In the genomic region with DNA sequence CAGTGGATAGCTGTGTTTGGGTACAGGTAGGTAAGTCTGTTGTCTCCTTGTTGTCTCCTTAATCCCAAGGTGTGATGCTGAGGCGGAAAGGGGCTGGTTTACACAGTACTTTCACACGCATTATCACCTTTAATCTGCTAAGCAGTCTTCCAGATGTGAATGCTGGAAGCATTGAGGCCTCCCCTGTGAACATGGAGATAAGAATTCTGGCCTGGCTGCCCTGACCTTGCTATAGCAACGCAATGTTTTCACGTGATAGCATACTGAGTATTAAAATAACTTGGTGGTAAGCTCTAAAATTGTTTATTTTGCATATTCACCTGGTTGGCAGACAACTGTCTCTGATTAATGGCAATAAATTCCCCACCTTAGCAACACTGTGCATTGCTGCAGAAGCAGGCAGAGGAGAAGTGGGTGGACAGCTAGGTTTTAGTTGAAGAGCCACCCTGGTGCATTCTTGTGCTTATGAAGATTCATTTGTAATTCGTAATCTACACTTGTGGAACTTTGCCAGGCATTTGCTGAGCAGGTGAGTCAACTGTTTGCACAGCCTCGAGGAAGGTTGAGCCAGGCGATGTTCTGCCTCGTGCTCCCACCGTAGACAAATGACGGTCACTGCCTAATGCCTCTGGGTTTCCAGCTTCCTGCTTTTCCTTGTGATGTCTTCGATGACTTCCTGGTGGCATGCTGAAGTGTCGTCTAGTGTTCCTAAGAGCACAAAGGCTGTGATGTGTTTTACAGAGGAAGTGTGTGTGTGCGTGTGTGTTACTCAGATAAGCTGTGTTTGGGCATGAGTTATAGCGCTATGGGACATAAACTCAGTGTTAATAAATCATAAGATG, we compare ENCODE assay signal across 12 mouse cellular contexts. TPM values are rescaled to one million over a fixed set of nuclear protein-coding genes. Genes with fewer than 3 reads are reported as not detected.
A peak's percentile ranks its signal among the peaks of the same experiment; 100 is the strongest.
DNase-seq lines count a peak whose midpoint lies in the region; ATAC-seq and TF ChIP-seq lines count a peak whose summit lies in the region.
"Had no signal": no experiment of that assay in that cellular context is flagged by ENCODE, and none has a peak within 500 bp of the region (broad histone marks: within the 10 kb centered on the region; RNA-seq: fewer than 3 reads in every experiment).

No protein-coding gene starts in this region.

- no peaks in the 10 kb centered on the region; the same call in 1 of the 2 replicates for H3K4me1 ChIP-seq in intestine, embryonic 15.5 days (replicated peaks)
- no peaks in the 10 kb centered on the region for H3K4me1 ChIP-seq in intestine, embryonic 16.5 days (ENCODE audit: control insufficient read depth, insufficient read depth, low read length)
- H3K4me1 ChIP-seq in lung, postnatal 0 days (ENCODE audit: insufficient read depth, low read depth, low read length): no peaks in the 10 kb centered on the region
- H3K4me1 ChIP-seq in forebrain, embryonic 10.5 days: no peaks in the 10 kb centered on the region
- H3K4me1 ChIP-seq: forebrain, embryonic 13.5 days; limb, embryonic 10.5 days had no signal

- H3K27me3 ChIP-seq in intestine, embryonic 15.5 days (replicated peaks): no peaks in the 10 kb centered on the region
- H3K27me3 ChIP-seq in intestine, embryonic 16.5 days (replicated peaks; ENCODE audit: control insufficient read depth, insufficient read depth, low read length): no peaks in the 10 kb centered on the region
- no peaks in the 10 kb centered on the region for H3K27me3 ChIP-seq in lung, postnatal 0 days (replicated peaks; ENCODE audit: insufficient read depth, low read length)
- no peaks in the 10 kb centered on the region for H3K27me3 ChIP-seq in forebrain, embryonic 10.5 days (ENCODE audit: poor library complexity, severe bottlenecking)
- H3K27me3 ChIP-seq: forebrain, embryonic 13.5 days had no signal

- DNase-seq in 416B (ENCODE audit: low read depth): peak; percentile 6
- DNase-seq in lung, postnatal 0 days (ENCODE audit: low spot score): peak; percentile 84
- DNase-seq in frontal cortex, postnatal 14 days (ENCODE audit: low spot score in 2 of 2): no peak
- no peak for DNase-seq in forebrain, embryonic 10.5 days (ENCODE audit: extremely low spot score, low spot score)
- no peak for DNase-seq in natural killer cell, adult 2 months (ENCODE audit: low spot score in 2 of 2)
- DNase-seq: cerebellum, adult 18-20 months had no signal

- ATAC-seq in intestine, embryonic 15.5 days: peak; percentile 49; the same call in 1 of the 2 replicates
- ATAC-seq in intestine, embryonic 16.5 days: no peak
- peak; percentile 81 for ATAC-seq in hematopoietic stem cell, adult 5-6 weeks (replicated peaks in 1 of 2; ENCODE audit: insufficient read depth in 1 of 2, low FRiP score in 2 of 2, low TSS enrichment in 1 of 2, low read depth in 1 of 2, poor library complexity in 2 of 2, severe bottlenecking in 2 of 2)
- ATAC-seq in lung, postnatal 0 days: peak; percentile 91
- ATAC-seq: activated CD4-positive, CD25-positive, alpha-beta regulatory T cell, adult 4 months; forebrain, embryonic 13.5 days had no signal

- no peak overlapping the region for H3K4me2 ChIP-seq in intestine, embryonic 15.5 days (replicated peaks)
- H3K4me2 ChIP-seq in intestine, embryonic 16.5 days (ENCODE audit: low read depth, low read length): no peak overlapping the region
- H3K4me2 ChIP-seq in lung, postnatal 0 days (replicated peaks; ENCODE audit: low read depth, low read length): no peak overlapping the region
- H3K4me2 ChIP-seq: forebrain, embryonic 13.5 days had no signal

- no peak for TF ChIP-seq CTCF in lung, postnatal 0 days (IDR thresholded peaks at IDR 0.05)

- no peak overlapping the region for H3K9ac ChIP-seq in intestine, embryonic 15.5 days
- H3K9ac ChIP-seq in intestine, embryonic 16.5 days (ENCODE audit: low read depth, low read length): no peak overlapping the region
- no peak overlapping the region for H3K9ac ChIP-seq in lung, postnatal 0 days (replicated peaks; ENCODE audit: low read depth)
- H3K9ac ChIP-seq: forebrain, embryonic 13.5 days had no signal

- H3K9me3 ChIP-seq in intestine, embryonic 15.5 days: no peaks in the 10 kb centered on the region
- H3K9me3 ChIP-seq in intestine, embryonic 16.5 days (ENCODE audit: control insufficient read depth, low read length): no peaks in the 10 kb centered on the region
- H3K9me3 ChIP-seq in lung, postnatal 0 days (ENCODE audit: low read length): no peaks in the 10 kb centered on the region
- no peaks in the 10 kb centered on the region for H3K9me3 ChIP-seq in forebrain, embryonic 10.5 days
- H3K9me3 ChIP-seq: forebrain, embryonic 13.5 days; limb, embryonic 10.5 days had no signal

- H3K27ac ChIP-seq in intestine, embryonic 15.5 days: no peak overlapping the region
- no peak overlapping the region for H3K27ac ChIP-seq in intestine, embryonic 16.5 days (ENCODE audit: low read length)
- no peak overlapping the region for H3K27ac ChIP-seq in lung, postnatal 0 days (ENCODE audit: low read length)
- no peak overlapping the region for H3K27ac ChIP-seq in forebrain, embryonic 10.5 days
- H3K27ac ChIP-seq: forebrain, embryonic 13.5 days; limb, embryonic 10.5 days had no signal

- WGBS in intestine, embryonic 15.5 days: 63% methylated on average over 14 of the region's 14 CpGs
- 56% methylated on average over 14 of the region's 14 CpGs for WGBS in intestine, embryonic 16.5 days
- WGBS in lung, postnatal 0 days: 32% methylated on average over 14 of the region's 14 CpGs
- 90% methylated on average over 14 of the region's 14 CpGs for WGBS in forebrain, embryonic 10.5 days

- no peaks in the 10 kb centered on the region for H3K36me3 ChIP-seq in intestine, embryonic 15.5 days
- H3K36me3 ChIP-seq in intestine, embryonic 16.5 days (ENCODE audit: control insufficient read depth, insufficient read depth, low read length): no peaks in the 10 kb centered on the region
- H3K36me3 ChIP-seq in lung, postnatal 0 days (ENCODE audit: insufficient read depth, low read length): peaks cover 6% of the 10 kb centered on the region; the same call in 1 of the 2 replicates
- H3K36me3 ChIP-seq in forebrain, embryonic 10.5 days (replicated peaks): no peaks in the 10 kb centered on the region
- H3K36me3 ChIP-seq: limb, embryonic 10.5 days had no signal

- peak; percentile 66; the same call in 1 of the 2 replicates for TF ChIP-seq EP300 in lung, postnatal 0 days (IDR thresholded peaks at IDR 0.05)

- H3K4me3 ChIP-seq in intestine, embryonic 15.5 days (replicated peaks): no peak overlapping the region
- no peak overlapping the region for H3K4me3 ChIP-seq in intestine, embryonic 16.5 days (ENCODE audit: low read length)
- H3K4me3 ChIP-seq in lung, postnatal 0 days (ENCODE audit: low read depth, low read length): no peak overlapping the region
- no peak overlapping the region for H3K4me3 ChIP-seq in forebrain, embryonic 10.5 days
- H3K4me3 ChIP-seq: forebrain, embryonic 13.5 days; limb, embryonic 10.5 days had no signal

RNA-seq across cellular contexts. Expression of a gene that starts 31.6 kb away (rescaled TPM):
- polyA plus RNA-seq in intestine, embryonic 15.5 days (2015; fragmentation: Nextera tagmentation; extraction: Ambion mirVana): 1.7 and 1.9 TPM in 2 replicates
- polyA plus RNA-seq in intestine, embryonic 16.5 days (2015; fragmentation: Nextera tagmentation; extraction: Ambion mirVana): 2.0 TPM in 2 replicates
- 11.6 and 24.8 TPM in 2 replicates for total RNA-seq in hematopoietic stem cell, adult 5-6 weeks (2017)
- polyA plus RNA-seq in lung, postnatal 0 days (2015; fragmentation: Nextera tagmentation; extraction: Ambion mirVana): 44.6 and 44.9 TPM in 2 replicates
- polyA plus RNA-seq in forebrain, embryonic 10.5 days (2016; fragmentation: Nextera tagmentation; extraction: Ambion mirVana): 0.98 and 1.0 TPM in 2 replicates

Comparison
In these comparisons a context has a peak if more than half of its experiments do, and no peak if none do; other contexts are left out.
1. DNase-seq: peak in 416B (single experiment) and lung, postnatal 0 days (single experiment); none in frontal cortex, postnatal 14 days (0 of 2), forebrain, embryonic 10.5 days (single experiment) and natural killer cell, adult 2 months (0 of 2).
2. RNA of a gene that starts 31.6 kb away (polyA plus RNA-seq): 44.6 to 44.9 TPM in lung, postnatal 0 days; 2.0 TPM in intestine, embryonic 16.5 days, 1.7 to 1.9 TPM in intestine, embryonic 15.5 days and 0.98 to 1.0 TPM in forebrain, embryonic 10.5 days; every median in the first group is over 10 times any median in the second.